Mouse (Mus musculus): ENCODE results near the gene Tbc1d17.

The Tbc1d17 gene

DNA sequence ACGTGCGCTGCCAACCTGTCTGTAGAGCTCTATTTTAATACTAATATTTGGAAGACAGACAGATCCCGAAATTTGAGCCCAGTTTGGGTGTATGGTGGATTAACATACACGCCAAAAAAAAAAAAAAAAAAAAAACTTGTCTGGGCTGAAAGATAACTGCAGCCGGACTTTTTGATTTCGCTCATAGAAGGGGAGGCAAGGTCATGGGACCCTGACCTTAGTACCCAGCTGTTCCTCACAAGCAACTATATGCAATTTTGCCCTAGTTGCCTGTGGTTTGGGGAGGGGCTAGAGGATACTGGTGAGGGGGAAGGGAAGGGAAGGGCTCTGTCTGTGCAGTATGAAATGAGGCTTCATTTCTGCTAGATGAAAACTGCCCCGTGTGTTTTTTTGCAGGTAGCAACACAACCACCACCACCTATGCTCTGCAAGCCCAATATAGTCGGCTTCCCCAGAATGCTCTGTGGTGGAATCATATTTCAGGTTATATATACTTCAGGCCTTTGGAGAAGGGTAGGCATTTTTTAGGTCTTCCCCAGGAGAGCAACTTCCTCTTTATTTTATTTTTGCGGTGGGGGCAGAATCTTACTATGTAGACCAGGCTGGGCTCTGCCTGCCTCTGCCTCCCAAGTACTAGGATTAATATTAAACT lies 7.5 kb upstream of the Tbc1d17 start:
- in situ Hi-C loops (cut with MboI; ENCODE audit: unreplicated experiment in 2 of 2) = loop anchor here in 1 of 2 experiments (25.0 kb wide), 1 partner anchor 319 kb away; the partner anchor contains the start of genes Pold1 and Spib

DNA sequence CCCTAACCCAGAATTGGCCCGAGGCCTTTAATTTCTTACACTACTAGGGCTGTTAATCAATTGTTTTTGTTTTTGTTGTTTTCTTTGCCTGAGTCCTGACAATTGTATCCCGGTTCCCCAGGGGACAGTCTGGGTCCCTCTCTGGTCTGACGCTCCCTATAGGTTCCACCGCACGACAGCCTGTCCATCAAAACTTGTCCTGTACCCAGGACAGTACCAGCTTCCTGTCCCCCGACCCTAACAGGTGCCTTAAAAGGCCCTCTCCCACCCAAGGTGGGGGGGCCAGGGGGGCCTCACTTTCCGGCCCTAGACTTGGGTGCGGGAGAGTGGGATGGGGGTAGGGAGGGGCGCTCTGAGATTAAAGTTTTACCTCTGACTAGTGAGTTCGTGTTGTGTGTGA lies 6.2 kb upstream of the Tbc1d17 start:
- in situ Hi-C loops (cut with MboI; ENCODE audit: unreplicated experiment in 2 of 2) = loop anchor here in 1 of 2 experiments (25.0 kb wide), 1 partner anchor 318 kb away; the partner anchor contains the start of genes Pold1 and Spib

- in situ Hi-C loops (cut with MboI; ENCODE audit: unreplicated experiment in 2 of 2) = loop anchor here (5.0 to 25.0 kb wide), 3 partner anchors 43 to 317 kb away; partner anchors contain the start of genes Fuz (in 2 of the 2), Pold1 (in 1 of the 2), Rpl13a (in 1 of the 2) and Spib (in 1 of the 2)
These were observed 5.6 kb upstream of the Tbc1d17 start for GRCm38 (mm10) chr7:44854356-44855031.

DNA sequence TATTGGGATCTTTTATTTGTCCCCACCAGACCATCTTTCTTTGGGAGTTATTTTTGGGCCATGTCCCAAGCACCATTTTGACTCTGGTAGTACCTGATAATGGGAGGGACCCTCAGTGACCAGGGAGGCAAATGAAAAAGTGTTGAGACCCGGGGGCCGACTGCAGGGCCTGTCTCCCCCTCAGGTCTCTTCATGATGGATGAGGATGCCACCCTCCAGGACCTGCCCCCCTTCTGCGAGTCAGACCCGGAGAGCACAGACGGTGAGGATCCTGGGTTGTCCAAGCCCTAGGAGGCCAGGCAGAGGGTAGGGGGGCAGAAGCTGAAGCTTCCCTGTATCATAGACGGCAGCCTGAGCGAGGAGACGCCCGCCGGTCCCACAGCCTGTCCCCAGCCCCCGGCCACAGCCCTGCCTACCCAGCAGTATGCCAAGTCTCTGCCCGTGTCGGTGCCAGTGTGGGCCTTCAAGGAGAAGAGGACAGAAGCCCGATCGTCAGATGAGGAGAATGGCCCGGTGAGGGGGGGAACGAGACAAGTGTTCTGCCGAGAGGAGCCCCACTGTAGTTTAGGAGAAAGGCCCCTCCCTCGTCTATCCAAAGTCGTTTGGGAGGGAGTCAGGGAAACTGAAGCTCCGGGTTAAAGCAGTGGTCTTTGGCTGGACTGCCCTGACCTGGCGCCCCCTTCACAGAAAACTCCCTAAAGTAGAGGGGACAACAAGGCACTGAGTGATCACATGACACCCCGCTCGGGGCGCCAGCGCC lies 4.9 kb upstream of the Tbc1d17 start:
- in situ Hi-C loops (cut with MboI; ENCODE audit: unreplicated experiment in 2 of 2) = loop anchor here (5.0 to 25.0 kb wide), 3 partner anchors 44 to 316 kb away; partner anchors contain the start of genes Fuz (in 2 of the 2), Pold1 (in 1 of the 2), Rpl13a (in 1 of the 2) and Spib (in 1 of the 2)

GRCm38 (mm10) chr7:44853065-44853464 lies 4.2 kb upstream of the Tbc1d17 start:
- in situ Hi-C loops (cut with MboI; ENCODE audit: unreplicated experiment in 2 of 2) = loop anchor here (5.0 to 25.0 kb wide), 3 partner anchors 44 to 316 kb away; partner anchors contain the start of genes Fuz (in 2 of the 2), Pold1 (in 1 of the 2), Rpl13a (in 1 of the 2) and Spib (in 1 of the 2)

DNA sequence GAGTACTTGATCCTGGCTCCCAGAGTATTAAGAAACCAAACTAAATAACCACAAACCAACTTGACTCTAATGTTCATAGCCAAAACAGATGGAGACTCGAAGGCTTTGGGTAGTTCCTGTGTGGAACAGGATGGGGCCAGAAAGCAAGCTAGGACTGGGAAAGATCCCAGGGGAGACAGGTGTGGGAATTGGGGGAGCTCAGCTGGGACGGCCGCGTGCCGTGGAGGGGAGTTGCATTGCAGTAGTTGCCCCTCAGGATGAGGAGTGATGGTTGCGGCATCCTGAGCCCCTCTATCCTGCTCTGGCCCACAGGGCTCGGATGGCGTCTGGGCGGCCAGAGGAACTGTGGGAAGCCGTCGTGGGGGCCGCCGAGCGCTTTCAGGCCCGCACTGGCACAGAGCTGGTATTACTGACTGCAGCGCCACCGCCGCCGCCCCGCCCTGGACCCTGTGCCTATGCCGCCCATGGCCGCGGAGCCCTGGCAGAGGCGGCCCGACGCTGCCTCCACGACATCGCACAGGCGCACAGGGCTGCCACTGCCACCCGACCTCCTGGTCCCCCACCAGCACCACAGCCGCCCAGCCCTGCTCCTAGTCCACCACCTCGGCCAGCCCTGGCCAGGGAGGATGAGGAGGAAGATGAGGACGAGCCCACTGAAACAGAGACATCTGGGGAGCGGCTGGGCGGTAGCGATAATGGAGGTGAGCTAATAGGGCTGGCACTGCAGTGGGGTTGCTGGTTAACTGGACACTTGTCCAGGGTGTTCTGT lies 3.6 kb upstream of the Tbc1d17 start:
- in situ Hi-C loops (cut with MboI; ENCODE audit: unreplicated experiment in 2 of 2) = loop anchor here (5.0 to 25.0 kb wide), 3 partner anchors 45 to 315 kb away; partner anchors contain the start of genes Fuz (in 2 of the 2), Pold1 (in 1 of the 2), Rpl13a (in 1 of the 2) and Spib (in 1 of the 2)

GRCm38 (mm10) chr7:44851625-44852234 lies 2.9 kb upstream of the Tbc1d17 start:
- in situ Hi-C loops (cut with MboI; ENCODE audit: unreplicated experiment in 2 of 2) = loop anchor here (5.0 to 25.0 kb wide), 3 partner anchors 46 to 314 kb away; partner anchors contain the start of genes Fuz (in 2 of the 2), Pold1 (in 1 of the 2), Rpl13a (in 1 of the 2) and Spib (in 1 of the 2)

DNA sequence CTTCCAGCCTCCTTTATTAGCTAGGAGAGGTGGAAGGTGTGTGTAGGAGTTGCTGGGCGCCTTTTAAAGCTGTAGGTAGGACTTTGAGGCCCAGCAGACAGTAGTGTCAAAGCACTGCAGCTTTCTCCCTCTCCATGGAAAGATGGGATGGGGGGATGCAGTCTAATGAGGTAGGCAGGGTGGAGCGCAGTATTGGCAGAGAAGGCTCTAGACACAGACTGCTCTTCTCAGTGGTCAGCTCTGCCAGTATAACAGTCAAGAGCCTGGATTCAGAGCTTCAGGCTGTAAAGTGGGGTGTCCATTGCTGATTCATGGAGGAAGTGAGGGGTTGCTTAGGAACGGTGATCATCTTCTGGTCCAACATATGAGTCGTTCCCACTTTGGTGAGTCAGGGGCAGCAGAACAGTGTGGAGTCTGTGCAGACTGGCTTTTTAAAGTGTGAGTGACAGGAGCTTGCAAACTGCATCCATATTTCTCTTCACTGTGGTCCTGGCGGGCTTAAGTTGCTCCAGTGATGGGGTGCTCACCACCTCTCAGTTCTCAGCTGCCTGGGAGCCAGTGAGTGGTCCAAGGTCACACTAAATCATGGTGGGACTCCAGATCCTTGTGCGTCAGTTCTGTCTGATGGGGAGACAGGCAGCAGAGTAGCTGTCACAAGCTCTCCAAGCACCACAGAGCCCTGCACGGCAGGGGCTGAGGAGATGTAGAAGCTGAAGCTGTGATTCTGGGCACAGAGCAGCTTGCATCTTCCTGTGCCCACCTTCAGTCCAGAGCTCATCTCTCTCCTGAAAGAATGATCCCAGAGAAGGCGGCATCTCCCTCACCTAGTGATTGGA lies 2.1 kb upstream of the Tbc1d17 start:
- in situ Hi-C loops (cut with MboI; ENCODE audit: unreplicated experiment in 2 of 2) = loop anchor here (5.0 to 25.0 kb wide), 3 partner anchors 46 to 314 kb away; partner anchors contain the start of genes Fuz (in 2 of the 2), Pold1 (in 1 of the 2), Rpl13a (in 1 of the 2) and Spib (in 1 of the 2)

DNA sequence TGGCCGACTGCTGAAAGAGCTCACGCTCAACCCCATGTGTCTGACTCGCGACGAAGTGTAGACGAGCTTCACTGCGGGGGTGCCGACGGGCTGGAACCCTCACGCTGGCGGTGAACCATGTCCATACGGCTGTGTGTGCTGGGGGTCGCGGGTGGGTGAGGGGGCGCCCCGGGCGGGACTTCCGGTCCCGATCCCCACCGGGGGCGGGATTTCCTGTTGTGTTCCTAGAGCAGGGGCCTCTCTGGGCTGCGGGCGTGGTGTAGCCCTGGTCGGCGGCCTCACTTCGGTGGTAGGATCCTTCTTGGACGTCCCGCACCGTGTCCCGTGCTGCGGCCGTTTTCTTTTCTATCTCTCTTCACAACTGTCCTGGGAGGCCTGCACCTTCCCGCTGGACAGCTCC lies 1.3 kb upstream of the Tbc1d17 start:
- in situ Hi-C loops (cut with MboI; ENCODE audit: unreplicated experiment in 2 of 2) = loop anchor here (5.0 to 25.0 kb wide), 3 partner anchors 47 to 313 kb away; partner anchors contain the start of genes Fuz (in 2 of the 2), Pold1 (in 1 of the 2), Rpl13a (in 1 of the 2) and Spib (in 1 of the 2)

GRCm38 (mm10) chr7:44849416-44850111 lies 685 bp upstream of the Tbc1d17 start:
- in situ Hi-C loops (cut with MboI; ENCODE audit: unreplicated experiment in 2 of 2) = loop anchor here (5.0 to 25.0 kb wide), 3 partner anchors 48 to 312 kb away; partner anchors contain the start of genes Fuz (in 2 of the 2), Pold1 (in 1 of the 2), Rpl13a (in 1 of the 2) and Spib (in 1 of the 2)

DNA sequence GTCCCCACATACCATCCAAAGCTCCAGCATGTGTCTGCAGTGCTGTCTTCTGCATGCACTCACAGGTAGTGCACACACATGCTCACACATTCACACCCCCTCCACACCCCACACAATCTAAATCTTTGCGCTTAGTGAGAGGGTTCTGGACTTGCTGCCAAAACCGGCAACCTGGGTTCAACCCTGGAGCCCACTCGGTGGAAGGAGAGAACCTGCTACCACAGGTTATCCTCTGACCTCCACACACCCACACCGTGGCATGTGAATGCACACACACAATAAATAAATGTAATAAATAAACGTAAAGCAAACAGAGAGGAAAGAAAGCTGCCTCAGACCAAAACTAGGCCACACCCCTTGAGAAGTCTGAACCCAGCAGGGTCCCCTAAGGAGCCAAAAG lies 1.1 kb downstream of the Tbc1d17 start:
- in situ Hi-C loops (cut with MboI; ENCODE audit: unreplicated experiment in 2 of 2) = no loop called here

DNA sequence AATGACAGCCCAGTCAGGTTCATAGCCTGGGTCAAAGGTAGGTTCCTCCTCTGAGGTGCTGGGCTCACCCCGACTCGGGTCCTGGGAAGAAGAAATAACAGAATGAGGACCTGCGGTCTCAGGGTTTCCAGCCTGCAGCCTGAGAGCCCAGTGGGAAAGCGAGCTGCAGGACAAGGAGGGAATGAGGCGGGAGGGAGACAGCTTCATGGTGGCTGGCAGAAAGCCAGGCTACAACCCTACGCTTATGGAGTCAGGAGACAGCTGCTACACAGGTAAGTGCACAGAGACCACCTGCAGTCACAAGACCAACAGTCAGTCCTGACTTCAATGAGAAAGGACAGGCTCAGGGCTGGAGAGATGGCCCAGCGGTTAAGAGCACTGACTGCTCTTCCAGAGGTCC lies 2.1 kb downstream of the Tbc1d17 start:
- in situ Hi-C loops (cut with MboI; ENCODE audit: unreplicated experiment in 2 of 2) = no loop called here

GRCm38 (mm10) chr7:44845006-44845405 lies 3.9 kb downstream of the Tbc1d17 start:
- in situ Hi-C loops (cut with MboI; ENCODE audit: unreplicated experiment in 2 of 2) = no loop called here

DNA sequence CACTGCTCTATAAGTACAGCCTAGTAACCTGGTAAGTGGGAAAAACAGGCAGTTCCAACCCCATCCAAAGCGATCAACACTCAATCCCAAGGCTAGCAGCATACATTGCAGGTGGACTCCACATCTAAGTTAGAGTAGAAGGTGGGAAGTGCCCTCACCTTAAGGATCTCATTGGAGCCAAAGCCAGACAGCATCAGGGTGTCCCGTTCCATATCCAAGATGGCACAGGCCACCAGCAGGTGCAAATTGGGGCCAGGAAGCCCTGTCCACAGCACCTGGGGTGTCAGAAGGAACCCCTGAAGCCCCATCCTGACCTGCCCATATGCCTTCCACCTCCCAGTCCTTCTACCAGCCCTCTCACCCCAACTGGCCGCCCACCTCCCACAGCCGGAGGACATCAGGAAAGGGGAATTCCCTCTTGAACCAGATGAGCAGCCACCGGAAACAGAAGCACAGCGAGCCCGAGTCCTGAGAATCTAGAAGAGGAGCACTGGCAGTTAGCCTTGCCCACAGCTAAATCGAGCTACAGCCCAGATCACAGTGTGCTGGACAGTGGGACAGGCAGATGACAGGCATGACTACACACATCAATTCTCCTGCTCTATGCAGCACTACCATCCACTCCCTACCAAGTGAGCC lies 6.9 kb downstream of the Tbc1d17 start:
- in situ Hi-C loops (cut with MboI; ENCODE audit: unreplicated experiment in 2 of 2) = no loop called here

GRCm38 (mm10) chr7:44840426-44840825 lies 8.5 kb downstream of the Tbc1d17 start:
- in situ Hi-C loops (cut with MboI; ENCODE audit: unreplicated experiment in 2 of 2) = no loop called here

- in situ Hi-C loops (cut with MboI; ENCODE audit: unreplicated experiment in 2 of 2) = loop anchor here in 1 of 2 experiments (10.0 kb wide), 1 partner anchor 115 kb away; no protein-coding TSS in a partner anchor
These were observed 9.2 kb downstream of the Tbc1d17 start for GRCm38 (mm10) chr7:44839491-44840191.
